Comparison of ENCODE assay signal across 26 mouse cellular contexts in the genomic region with DNA sequence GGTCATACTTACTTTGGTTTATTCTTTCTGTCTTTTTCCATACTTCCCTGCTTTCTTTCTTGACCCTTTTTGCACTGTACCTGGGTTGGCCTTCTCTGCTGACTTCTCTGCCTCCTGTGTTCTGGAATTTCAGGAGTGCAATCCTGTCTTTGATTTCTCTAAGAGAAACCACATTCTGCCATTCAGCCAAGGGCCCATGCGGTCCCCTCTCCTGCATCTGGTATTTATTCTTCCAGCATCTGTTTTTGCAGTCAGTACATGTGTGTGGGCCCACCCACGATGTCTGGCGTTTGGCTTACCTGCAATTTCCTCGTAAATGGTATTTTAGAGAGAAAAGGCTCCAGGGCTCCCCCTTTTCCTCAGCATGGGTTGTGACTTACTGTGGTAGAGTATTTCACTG. TPM values are rescaled to one million over a fixed set of nuclear protein-coding genes. Genes with fewer than 3 reads are reported as not detected.
DNase-seq lines count a peak whose midpoint lies in the region; ATAC-seq and TF ChIP-seq lines count a peak whose summit lies in the region.
"Had no signal": no experiment of that assay in that cellular context is flagged by ENCODE, and none has a peak within 500 bp of the region (broad histone marks: within the 10 kb centered on the region; RNA-seq: fewer than 3 reads in every experiment).

No protein-coding gene starts in this region.

- no peaks in the 10 kb centered on the region for H3K9me3 ChIP-seq in hindbrain, embryonic 11.5 days (ENCODE audit: control insufficient read depth, low read length)
- no peaks in the 10 kb centered on the region for H3K9me3 ChIP-seq in hindbrain, postnatal 0 days (ENCODE audit: low read length)
- H3K9me3 ChIP-seq in neural tube, embryonic 11.5 days (ENCODE audit: control insufficient read depth, low read length): no peaks in the 10 kb centered on the region
- H3K9me3 ChIP-seq: heart, embryonic 12.5 days; hindbrain, embryonic 13.5 days had no signal

- no peak overlapping the region for H3K4me2 ChIP-seq in hindbrain, embryonic 11.5 days (replicated peaks; ENCODE audit: low read depth, low read length)
- H3K4me2 ChIP-seq in hindbrain, postnatal 0 days (ENCODE audit: low read depth, low read length): no peak overlapping the region
- no peak overlapping the region for H3K4me2 ChIP-seq in neural tube, embryonic 11.5 days (ENCODE audit: low read depth)

- no peak overlapping the region for H3K9ac ChIP-seq in hindbrain, embryonic 11.5 days (ENCODE audit: low read depth, low read length)
- H3K9ac ChIP-seq in hindbrain, postnatal 0 days (replicated peaks; ENCODE audit: low read length): no peak overlapping the region
- no peak overlapping the region for H3K9ac ChIP-seq in neural tube, embryonic 11.5 days (ENCODE audit: low read length)
- H3K9ac ChIP-seq: heart, embryonic 12.5 days; hindbrain, embryonic 13.5 days had no signal

- H3K27ac ChIP-seq in hindbrain, embryonic 11.5 days (ENCODE audit: low read depth, low read length): no peak overlapping the region
- no peak overlapping the region for H3K27ac ChIP-seq in hindbrain, postnatal 0 days
- H3K27ac ChIP-seq in neural tube, embryonic 11.5 days (ENCODE audit: low read depth, low read length): no peak overlapping the region
- H3K27ac ChIP-seq: hindbrain, embryonic 13.5 days; macrophage had no signal

- DNase-seq in hindbrain, embryonic 11.5 days (ENCODE audit: low spot score): peak; percentile 20
- DNase-seq in hindbrain, postnatal 0 days (ENCODE audit: low spot score): no peak
- DNase-seq in embryo, embryonic 11 days: peak; percentile 70
- DNase-seq in forelimb bud, embryonic 11.5 days (ENCODE audit: low read depth, low spot score): peak; percentile 90
- peak; percentile 35 for DNase-seq in neural tube, embryonic 11.5 days (ENCODE audit: low spot score)
- DNase-seq in left cerebral cortex, postnatal 14 days (ENCODE audit: low spot score in 2 of 2): no peak
- no peak for DNase-seq in kidney, postnatal 25 days
- DNase-seq: B cell, adult 2 months; cerebellum, postnatal 36 days; kidney, postnatal 10 days; left cerebral cortex, postnatal 4 days; lung, adult 2 months; right cerebral cortex, adult 18-20 months; thymus, postnatal 14 days had no signal

- H3K4me3 ChIP-seq in hindbrain, embryonic 11.5 days (ENCODE audit: low read depth, low read length): no peak overlapping the region
- H3K4me3 ChIP-seq in hindbrain, postnatal 0 days (ENCODE audit: low read length): no peak overlapping the region
- no peak overlapping the region for H3K4me3 ChIP-seq in neural tube, embryonic 11.5 days (ENCODE audit: low read depth, low read length)
- H3K4me3 ChIP-seq: erythroblast, embryonic 14.5 days; heart, embryonic 12.5 days had no signal

- no peak for TF ChIP-seq CTCF in hindbrain, postnatal 0 days (IDR thresholded peaks at IDR 0.05; ENCODE audit: low read depth)

- intact Hi-C loops in left cerebral cortex, postnatal 14 days (cut with DNase I): no loop called here

- peaks cover 4% of the 10 kb centered on the region; the same call in 1 of the 2 replicates for H3K4me1 ChIP-seq in hindbrain, embryonic 11.5 days (replicated peaks; ENCODE audit: control insufficient read depth, insufficient read depth, low read length)
- peaks cover 12% of the 10 kb centered on the region; the same call in 1 of the 2 replicates for H3K4me1 ChIP-seq in hindbrain, postnatal 0 days (ENCODE audit: insufficient read depth, low read length)
- H3K4me1 ChIP-seq in neural tube, embryonic 11.5 days (ENCODE audit: control insufficient read depth, insufficient read depth, low read length): peaks cover 12% of the 10 kb centered on the region; the same call in 1 of the 2 replicates

- no peak for ATAC-seq in hindbrain, embryonic 11.5 days (ENCODE audit: low FRiP score)
- ATAC-seq in hindbrain, postnatal 0 days: no peak
- no peak for ATAC-seq in neural tube, embryonic 11.5 days (ENCODE audit: insufficient read depth, low FRiP score, low TSS enrichment)
- ATAC-seq: intestine, postnatal 0 days; Patski had no signal

- 62% methylated on average over 4 of the region's 4 CpGs for WGBS in hindbrain, embryonic 11.5 days
- WGBS in hindbrain, postnatal 0 days: 79% methylated on average over 4 of the region's 4 CpGs
- 24% methylated on average over 4 of the region's 4 CpGs for WGBS in neural tube, embryonic 11.5 days

- H3K36me3 ChIP-seq in hindbrain, embryonic 11.5 days (ENCODE audit: control insufficient read depth, insufficient read depth, low read length): no peaks in the 10 kb centered on the region
- no peaks in the 10 kb centered on the region for H3K36me3 ChIP-seq in hindbrain, postnatal 0 days (ENCODE audit: insufficient read depth, low read length)
- H3K36me3 ChIP-seq in neural tube, embryonic 11.5 days (ENCODE audit: control insufficient read depth, insufficient read depth, low read length): no peaks in the 10 kb centered on the region
- H3K36me3 ChIP-seq: heart, embryonic 12.5 days; hindbrain, embryonic 13.5 days had no signal

- H3K27me3 ChIP-seq in hindbrain, embryonic 11.5 days (ENCODE audit: control insufficient read depth, insufficient read depth, low read length): no peaks in the 10 kb centered on the region
- H3K27me3 ChIP-seq in hindbrain, postnatal 0 days (ENCODE audit: insufficient read depth, low read length): no peaks in the 10 kb centered on the region
- H3K27me3 ChIP-seq in neural tube, embryonic 11.5 days (ENCODE audit: control insufficient read depth, insufficient read depth, low read length): no peaks in the 10 kb centered on the region
- H3K27me3 ChIP-seq: hindbrain, embryonic 13.5 days had no signal

RNA-seq across cellular contexts. Expression of gene Dusp23, which starts 14.6 kb away (rescaled TPM):
- polyA plus RNA-seq in hindbrain, embryonic 11.5 days (2014; fragmentation: Nextera tagmentation; extraction: Ambion mirVana): 9.4 TPM in 2 replicates
- total RNA-seq in hindbrain, postnatal 0 days (2014; rRNA removed): 2.4 and 3.8 TPM in 2 replicates
- 8.8 and 9.0 TPM in 2 replicates for polyA plus RNA-seq in hindbrain, postnatal 0 days (2015; fragmentation: Nextera tagmentation; extraction: Ambion mirVana)
- 20.4 and 20.6 TPM in 2 replicates for polyA plus RNA-seq in neural tube, embryonic 11.5 days (2014; fragmentation: Nextera tagmentation; extraction: Ambion mirVana)
- total RNA-seq in left cerebral cortex, postnatal 14 days (2021): 1 to 10 TPM; 5.4 to 5.6 TPM
- total RNA-seq: neutrophil, adult 5-6 weeks had no signal
- polyA plus RNA-seq: erythroblast, embryonic 14.5 days had no signal

RNA-seq across cellular contexts. Expression of gene Fcrl6, which starts 15.8 kb away (rescaled TPM):
- 0.22 and 0.35 TPM in 2 replicates for polyA plus RNA-seq in hindbrain, embryonic 11.5 days (2014; fragmentation: Nextera tagmentation; extraction: Ambion mirVana)
- total RNA-seq in hindbrain, postnatal 0 days (2014; rRNA removed): 0.18 TPM in 1 of 2 replicates, not detected in the other
- not detected in 2 replicates for polyA plus RNA-seq in hindbrain, postnatal 0 days (2015; fragmentation: Nextera tagmentation; extraction: Ambion mirVana)
- polyA plus RNA-seq in neural tube, embryonic 11.5 days (2014; fragmentation: Nextera tagmentation; extraction: Ambion mirVana): 0.27 and 0.31 TPM in 2 replicates
- not detected for total RNA-seq in left cerebral cortex, postnatal 14 days (2021)
- total RNA-seq: adrenal gland, postnatal 4 days; gastrocnemius, postnatal 4 days; layer of hippocampus, postnatal 14 days; left cerebral cortex, postnatal 4 days had no signal
- polyA plus RNA-seq: erythroblast, embryonic 14.5 days; heart, embryonic 12.5 days; hindbrain, embryonic 13.5 days; intestine, postnatal 0 days; lung, adult 2 months; macrophage; Patski; stomach, embryonic 16.5 days had no signal

RNA-seq across cellular contexts. Expression of gene Slamf8, which starts 27.8 kb away (rescaled TPM):
- polyA plus RNA-seq in hindbrain, embryonic 11.5 days (2014; fragmentation: Nextera tagmentation; extraction: Ambion mirVana): not detected in 2 replicates
- 0.11 TPM in 1 of 2 replicates, not detected in the other for total RNA-seq in hindbrain, postnatal 0 days (2014; rRNA removed)
- 0.14 TPM in 1 of 2 replicates, not detected in the other for polyA plus RNA-seq in hindbrain, postnatal 0 days (2015; fragmentation: Nextera tagmentation; extraction: Ambion mirVana)
- polyA plus RNA-seq in neural tube, embryonic 11.5 days (2014; fragmentation: Nextera tagmentation; extraction: Ambion mirVana): not detected in 2 replicates
- not detected for total RNA-seq in left cerebral cortex, postnatal 14 days (2021)
- total RNA-seq: layer of hippocampus, postnatal 14 days; left cerebral cortex, postnatal 4 days; midbrain, postnatal 0 days had no signal
- polyA plus RNA-seq: erythroblast, embryonic 14.5 days; heart, embryonic 12.5 days; hindbrain, embryonic 13.5 days; midbrain, postnatal 0 days; Patski had no signal

Comparison
In these comparisons a context has a peak if more than half of its experiments do, and no peak if none do; other contexts are left out.
1. DNase-seq: peak in hindbrain, embryonic 11.5 days (single experiment), embryo, embryonic 11 days (single experiment), forelimb bud, embryonic 11.5 days (single experiment) and neural tube, embryonic 11.5 days (single experiment); none in hindbrain, postnatal 0 days (single experiment), left cerebral cortex, postnatal 14 days (0 of 2) and kidney, postnatal 25 days (0 of 2).